ENCODE assay signal across 8 mouse cellular contexts in genomic region chr13:73505686-73506467, GRCm38 (mm10). TPM values are rescaled to one million over a fixed set of nuclear protein-coding genes. Genes with fewer than 3 reads are reported as not detected.
DNase-seq lines count a peak whose midpoint lies in the region; ATAC-seq lines count a peak whose summit lies in the region.

No protein-coding gene starts in this region.

- H3K27me3 ChIP-seq in embryonic facial prominence, embryonic 14.5 days (replicated peaks; ENCODE audit: control insufficient read depth, insufficient read depth, low read length): no peaks in the 10 kb centered on the region
- no peaks in the 10 kb centered on the region for H3K27me3 ChIP-seq in kidney, embryonic 14.5 days (ENCODE audit: control insufficient read depth, insufficient read depth, low read length)
- no peaks in the 10 kb centered on the region for H3K27me3 ChIP-seq in stomach, embryonic 14.5 days (ENCODE audit: control insufficient read depth, insufficient read depth, low read length)

- no peaks in the 10 kb centered on the region for H3K9me3 ChIP-seq in embryonic facial prominence, embryonic 14.5 days (ENCODE audit: control insufficient read depth, low read length)
- no peaks in the 10 kb centered on the region for H3K9me3 ChIP-seq in kidney, embryonic 14.5 days (ENCODE audit: control insufficient read depth, low read length)
- H3K9me3 ChIP-seq in stomach, embryonic 14.5 days (ENCODE audit: control insufficient read depth, low read depth, low read length): no peaks in the 10 kb centered on the region

- H3K27ac ChIP-seq in embryonic facial prominence, embryonic 14.5 days (replicated peaks; ENCODE audit: low read depth, low read length): no peak overlapping the region
- H3K27ac ChIP-seq in kidney, embryonic 14.5 days (ENCODE audit: low read depth, low read length): no peak overlapping the region
- no peak overlapping the region for H3K27ac ChIP-seq in stomach, embryonic 14.5 days (ENCODE audit: low read length)

- 57% methylated on average over 7 of the region's 7 CpGs for WGBS in embryonic facial prominence, embryonic 14.5 days
- 59% methylated on average over 7 of the region's 7 CpGs for WGBS in kidney, embryonic 14.5 days
- 57% methylated on average over 7 of the region's 7 CpGs for WGBS in stomach, embryonic 14.5 days

- H3K4me3 ChIP-seq in embryonic facial prominence, embryonic 14.5 days (ENCODE audit: low read depth, low read length): no peak overlapping the region
- no peak overlapping the region for H3K4me3 ChIP-seq in kidney, embryonic 14.5 days (ENCODE audit: low read length)
- H3K4me3 ChIP-seq in stomach, embryonic 14.5 days (ENCODE audit: low read depth, low read length): no peak overlapping the region

- no peak overlapping the region for H3K4me2 ChIP-seq in embryonic facial prominence, embryonic 14.5 days (ENCODE audit: low read depth, low read length)
- no peak overlapping the region for H3K4me2 ChIP-seq in kidney, embryonic 14.5 days (replicated peaks; ENCODE audit: low read depth, low read length)
- H3K4me2 ChIP-seq in stomach, embryonic 14.5 days (replicated peaks; ENCODE audit: low read depth, low read length): no peak overlapping the region

- peak; percentile 92 to 93 for DNase-seq in B cell, adult 2 months
- peak; percentile 81 to 85 for DNase-seq in adrenal gland, postnatal 36 days
- peak; percentile 69 for DNase-seq in embryonic facial prominence, embryonic 14.5 days (ENCODE audit: low spot score)
- peak; percentile 35 to 69 for DNase-seq in heart, adult 9 months (ENCODE audit: low spot score in 2 of 2)
- DNase-seq in liver: peak; percentile 84
- peak; percentile 73 for DNase-seq in neural tube, embryonic 10.5 days (ENCODE audit: extremely low spot score, low spot score)

- ATAC-seq in embryonic facial prominence, embryonic 14.5 days (ENCODE audit: low read depth): peak; percentile 75; the same call in 1 of the 2 replicates
- ATAC-seq in kidney, embryonic 14.5 days (ENCODE audit: low FRiP score, low TSS enrichment): 0 out of 2 replicates have a peak, but pooled peaks have one; percentile 75
- 0 out of 2 replicates have a peak, but pooled peaks have one; percentile 65 for ATAC-seq in stomach, embryonic 14.5 days (ENCODE audit: insufficient number of reproducible peaks, insufficient read depth, low FRiP score, low read depth)

- H3K36me3 ChIP-seq in embryonic facial prominence, embryonic 14.5 days (ENCODE audit: control insufficient read depth, insufficient read depth, low read length): peaks cover 38% of the 10 kb centered on the region
- peaks cover 51% of the 10 kb centered on the region for H3K36me3 ChIP-seq in kidney, embryonic 14.5 days (ENCODE audit: control insufficient read depth, insufficient read depth, low read length)
- peaks cover 15% of the 10 kb centered on the region for H3K36me3 ChIP-seq in stomach, embryonic 14.5 days (ENCODE audit: control insufficient read depth, insufficient read depth, low read length)

- H3K4me1 ChIP-seq in embryonic facial prominence, embryonic 14.5 days (ENCODE audit: control insufficient read depth, insufficient read depth, low read length): no peaks in the 10 kb centered on the region
- H3K4me1 ChIP-seq in kidney, embryonic 14.5 days (ENCODE audit: control insufficient read depth, insufficient read depth, low read length): no peaks in the 10 kb centered on the region
- H3K4me1 ChIP-seq in stomach, embryonic 14.5 days (ENCODE audit: control insufficient read depth, insufficient read depth, low read length): no peaks in the 10 kb centered on the region

- no peak overlapping the region for H3K9ac ChIP-seq in embryonic facial prominence, embryonic 14.5 days (ENCODE audit: low read depth, low read length)
- no peak overlapping the region for H3K9ac ChIP-seq in kidney, embryonic 14.5 days (ENCODE audit: low read depth, low read length)
- H3K9ac ChIP-seq in stomach, embryonic 14.5 days (replicated peaks; ENCODE audit: low read depth, low read length): no peak overlapping the region

RNA-seq across cellular contexts. Expression of gene Slc6a3, which starts 30.7 kb away (rescaled TPM):
- not detected for total RNA-seq in adrenal gland, postnatal 36 days (2021)
- 0.17 TPM in 1 of 2 replicates, not detected in the other for polyA plus RNA-seq in embryonic facial prominence, embryonic 14.5 days (2014; fragmentation: Nextera tagmentation; extraction: Ambion mirVana)
- polyA plus RNA-seq in kidney, embryonic 14.5 days (2014; fragmentation: Nextera tagmentation; extraction: Ambion mirVana): not detected in 2 replicates
- polyA plus RNA-seq in stomach, embryonic 14.5 days (2014; fragmentation: Nextera tagmentation; extraction: Ambion mirVana): not detected in 2 replicates

RNA-seq across cellular contexts. Expression of gene Lpcat1, which starts 38.9 kb away (rescaled TPM):
- total RNA-seq in adrenal gland, postnatal 36 days (2021): 10 to 100 TPM; 15.5 to 15.9 TPM
- 39.4 and 43.6 TPM in 2 replicates for polyA plus RNA-seq in embryonic facial prominence, embryonic 14.5 days (2014; fragmentation: Nextera tagmentation; extraction: Ambion mirVana)
- 39.8 and 45.0 TPM in 2 replicates for polyA plus RNA-seq in kidney, embryonic 14.5 days (2014; fragmentation: Nextera tagmentation; extraction: Ambion mirVana)
- 40.4 and 44.0 TPM in 2 replicates for polyA plus RNA-seq in stomach, embryonic 14.5 days (2014; fragmentation: Nextera tagmentation; extraction: Ambion mirVana)
